Mouse (Mus musculus): Measurements from ENCODE around the gene Tomm22. TPM values are rescaled to one million over a fixed set of nuclear protein-coding genes. Genes with fewer than 3 reads are reported as not detected.

Gene Tomm22
- polyA plus RNA-seq, 1 experiment from 2014 or later, result 244 TPM

GRCm38 (mm10) chr15:79697558-79698187 is 27.0 kb downstream of the Tomm22 start:
- Histone ChIP-seq H3K4me2 (no peak overlapping the region), H3K9ac (no peak overlapping the region), H3K9me3 (ENCODE audit: low read depth, low read length) (no peaks in the 10 kb centered on the region), H3K4me1 (ENCODE audit: insufficient read depth) (no peaks in the 10 kb centered on the region), H3K4me3 (ENCODE audit: low read depth, low read length) (no peak overlapping the region), H3K27me3 (ENCODE audit: insufficient read depth, low read length) (no peaks in the 10 kb centered on the region), H3K27ac (ENCODE audit: low read depth) (no peak overlapping the region), H3K36me3 (ENCODE audit: insufficient read depth) (peaks cover 22% of the 10 kb centered on the region; the same call in 1 of the 2 replicates)
- TF ChIP-seq CTCF (IDR thresholded peaks at IDR 0.05; ENCODE audit: low read depth), result no peak
- ATAC-seq (ENCODE audit: insufficient read depth) (no peak), DNase-seq (no peak)
- WGBS, result 66% methylated on average over 9 of the region's 9 CpGs

GRCm38 (mm10) chr15:79706603-79707214 is 36.0 kb downstream of the Tomm22 start:
- no peaks in the 10 kb centered on the region for H3K4me1 ChIP-seq (ENCODE audit: insufficient read depth)
- no peaks in the 10 kb centered on the region for H3K9me3 ChIP-seq (ENCODE audit: low read depth, low read length)
- no peaks in the 10 kb centered on the region for H3K27me3 ChIP-seq (ENCODE audit: insufficient read depth, low read length)
- DNase-seq (no peak), ATAC-seq (ENCODE audit: insufficient read depth) (no peak)
- 77% methylated on average over 17 of the region's 17 CpGs for WGBS
- peaks cover 51% of the 10 kb centered on the region for H3K36me3 ChIP-seq (ENCODE audit: insufficient read depth)
- H3K27ac ChIP-seq (ENCODE audit: low read depth), result no peak overlapping the region
- no peak for TF ChIP-seq CTCF (IDR thresholded peaks at IDR 0.05; ENCODE audit: low read depth)
- H3K4me3 ChIP-seq (ENCODE audit: low read depth, low read length), result no peak overlapping the region
- no peak overlapping the region for H3K9ac ChIP-seq
- no peak overlapping the region for H3K4me2 ChIP-seq

- no peak overlapping the region for H3K4me2 ChIP-seq
- no peak overlapping the region for H3K4me3 ChIP-seq (ENCODE audit: low read depth, low read length)
- WGBS, result 93% methylated on average over 5 of the region's 5 CpGs
- ATAC-seq (ENCODE audit: insufficient read depth) (no peak), DNase-seq (no peak)
- no peaks in the 10 kb centered on the region for H3K9me3 ChIP-seq (ENCODE audit: low read depth, low read length)
- no peaks in the 10 kb centered on the region for H3K27me3 ChIP-seq (ENCODE audit: insufficient read depth, low read length)
- no peak for TF ChIP-seq CTCF (IDR thresholded peaks at IDR 0.05; ENCODE audit: low read depth)
- peaks cover 65% of the 10 kb centered on the region for H3K36me3 ChIP-seq (ENCODE audit: insufficient read depth)
- no peak overlapping the region for H3K9ac ChIP-seq
- no peak overlapping the region for H3K27ac ChIP-seq (ENCODE audit: low read depth)
- H3K4me1 ChIP-seq (ENCODE audit: insufficient read depth), result no peaks in the 10 kb centered on the region
These were observed 37.7 kb downstream of the Tomm22 start for GRCm38 (mm10) chr15:79708229-79708822.

- WGBS, result 89% methylated on average over 7 of the region's 7 CpGs
- H3K4me2 ChIP-seq, result no peak overlapping the region
These were observed 45.0 kb downstream of the Tomm22 start for GRCm38 (mm10) chr15:79715646-79716045.

GRCm38 (mm10) chr15:79716710-79717109 is 46.0 kb downstream of the Tomm22 start:
- no peak overlapping the region for H3K4me2 ChIP-seq
- no peaks in the 10 kb centered on the region for H3K4me1 ChIP-seq (ENCODE audit: insufficient read depth)
- 93% methylated on average over 6 of the region's 6 CpGs for WGBS
- H3K9me3 ChIP-seq (ENCODE audit: low read depth, low read length), result no peaks in the 10 kb centered on the region
- no peak for TF ChIP-seq CTCF (IDR thresholded peaks at IDR 0.05; ENCODE audit: low read depth)
- H3K27ac ChIP-seq (ENCODE audit: low read depth), result no peak overlapping the region
- no peak for DNase-seq
- ATAC-seq (ENCODE audit: insufficient read depth), result no peak
- H3K36me3 ChIP-seq (ENCODE audit: insufficient read depth), result peaks cover 87% of the 10 kb centered on the region
- no peak overlapping the region for H3K4me3 ChIP-seq (ENCODE audit: low read depth, low read length)
- no peaks in the 10 kb centered on the region for H3K27me3 ChIP-seq (ENCODE audit: insufficient read depth, low read length)
- no peak overlapping the region for H3K9ac ChIP-seq

More at GRCm38 (mm10) chr15:79715646-79716045, 45.0 kb downstream of the Tomm22 start:
- H3K4me1 ChIP-seq (ENCODE audit: insufficient read depth), result no peaks in the 10 kb centered on the region
- no peak overlapping the region for H3K4me3 ChIP-seq (ENCODE audit: low read depth, low read length)
- TF ChIP-seq CTCF (IDR thresholded peaks at IDR 0.05; ENCODE audit: low read depth), result no peak
- no peak overlapping the region for H3K9ac ChIP-seq
- ATAC-seq (ENCODE audit: insufficient read depth) (no peak), DNase-seq (no peak)
- H3K9me3 ChIP-seq (ENCODE audit: low read depth, low read length), result no peaks in the 10 kb centered on the region
- no peak overlapping the region for H3K27ac ChIP-seq (ENCODE audit: low read depth)
- H3K27me3 ChIP-seq (ENCODE audit: insufficient read depth, low read length), result no peaks in the 10 kb centered on the region
- peaks cover 90% of the 10 kb centered on the region for H3K36me3 ChIP-seq (ENCODE audit: insufficient read depth)

- no peaks in the 10 kb centered on the region for H3K27me3 ChIP-seq (ENCODE audit: insufficient read depth, low read length)
- H3K36me3 ChIP-seq (ENCODE audit: insufficient read depth), result peaks cover 82% of the 10 kb centered on the region
- H3K4me3 ChIP-seq (ENCODE audit: low read depth, low read length), result no peak overlapping the region
- DNase-seq (no peak), ATAC-seq (ENCODE audit: insufficient read depth) (no peak)
- WGBS, result 91% methylated on average over 8 of the region's 8 CpGs
- no peaks in the 10 kb centered on the region for H3K9me3 ChIP-seq (ENCODE audit: low read depth, low read length)
- no peak for TF ChIP-seq CTCF (IDR thresholded peaks at IDR 0.05; ENCODE audit: low read depth)
- no peaks in the 10 kb centered on the region for H3K4me1 ChIP-seq (ENCODE audit: insufficient read depth)
- no peak overlapping the region for H3K27ac ChIP-seq (ENCODE audit: low read depth)
- H3K9ac ChIP-seq, result no peak overlapping the region
- no peak overlapping the region for H3K4me2 ChIP-seq
These were observed 49.6 kb downstream of the Tomm22 start for GRCm38 (mm10) chr15:79720267-79720666.

- no peak for TF ChIP-seq CTCF (IDR thresholded peaks at IDR 0.05; ENCODE audit: low read depth)
- no peak overlapping the region for H3K27ac ChIP-seq (ENCODE audit: low read depth)
- DNase-seq (no peak), ATAC-seq (ENCODE audit: insufficient read depth) (no peak)
- H3K9me3 ChIP-seq (ENCODE audit: low read depth, low read length), result no peaks in the 10 kb centered on the region
- H3K4me3 ChIP-seq (ENCODE audit: low read depth, low read length), result no peak overlapping the region
- no peak overlapping the region for H3K4me2 ChIP-seq
- no peaks in the 10 kb centered on the region for H3K4me1 ChIP-seq (ENCODE audit: insufficient read depth)
- H3K9ac ChIP-seq, result no peak overlapping the region
- H3K36me3 ChIP-seq (ENCODE audit: insufficient read depth), result peaks cover 82% of the 10 kb centered on the region
- H3K27me3 ChIP-seq (ENCODE audit: insufficient read depth, low read length), result no peaks in the 10 kb centered on the region
- WGBS, result 84% methylated on average over 4 of the region's 4 CpGs
These were observed 50.1 kb downstream of the Tomm22 start for GRCm38 (mm10) chr15:79720796-79721195.

Other genes starting within 250 kb of the Tomm22 start
- 93.2 and 99.6 TPM in 2 replicates for gene Csnk1e, start 215.3 kb upstream of the Tomm22 start, polyA plus RNA-seq (2014; fragmentation: Nextera tagmentation; extraction: Ambion mirVana)
- gene Kcnj4, start 165.6 kb upstream of the Tomm22 start, polyA plus RNA-seq (2014; fragmentation: Nextera tagmentation; extraction: Ambion mirVana), result not detected in 2 replicates
- gene Kdelr3, start 154.4 kb upstream of the Tomm22 start, polyA plus RNA-seq (2014; fragmentation: Nextera tagmentation; extraction: Ambion mirVana), result 60.3 and 68.2 TPM in 2 replicates
- gene Ddx17, start 124.1 kb upstream of the Tomm22 start, polyA plus RNA-seq (2014; fragmentation: Nextera tagmentation; extraction: Ambion mirVana), result 78.9 and 83.8 TPM in 2 replicates
- 2.9 and 3.4 TPM in 2 replicates for gene Dmc1, start 65.8 kb upstream of the Tomm22 start, polyA plus RNA-seq (2014; fragmentation: Nextera tagmentation; extraction: Ambion mirVana)
- gene Fam227a, start 11.9 kb upstream of the Tomm22 start, polyA plus RNA-seq (2014; fragmentation: Nextera tagmentation; extraction: Ambion mirVana), result 1.4 and 1.5 TPM in 2 replicates
- gene Cby1, start 11.7 kb upstream of the Tomm22 start, polyA plus RNA-seq (2014; fragmentation: Nextera tagmentation; extraction: Ambion mirVana), result 51.2 and 52.8 TPM in 2 replicates
- 15.0 and 15.2 TPM in 2 replicates for gene Josd1, start 17.1 kb downstream of the Tomm22 start, polyA plus RNA-seq (2014; fragmentation: Nextera tagmentation; extraction: Ambion mirVana)
- 35.5 and 37.9 TPM in 2 replicates for gene Gtpbp1, start 20.0 kb downstream of the Tomm22 start, polyA plus RNA-seq (2014; fragmentation: Nextera tagmentation; extraction: Ambion mirVana)
- gene Sun2, start 71.7 kb downstream of the Tomm22 start, polyA plus RNA-seq (2014; fragmentation: Nextera tagmentation; extraction: Ambion mirVana), result 7.5 and 8.6 TPM in 2 replicates
- gene Dnal4, start 107.0 kb downstream of the Tomm22 start, polyA plus RNA-seq (2014; fragmentation: Nextera tagmentation; extraction: Ambion mirVana), result 61.0 and 63.8 TPM in 2 replicates
- gene Nptxr, start 133.9 kb downstream of the Tomm22 start, polyA plus RNA-seq (2014; fragmentation: Nextera tagmentation; extraction: Ambion mirVana), result 1.7 and 2.0 TPM in 2 replicates
- not detected in 2 replicates for gene Npcd, start 163.4 kb downstream of the Tomm22 start, polyA plus RNA-seq (2014; fragmentation: Nextera tagmentation; extraction: Ambion mirVana)
- 43.1 and 47.1 TPM in 2 replicates for gene Cbx6, start 163.8 kb downstream of the Tomm22 start, polyA plus RNA-seq (2014; fragmentation: Nextera tagmentation; extraction: Ambion mirVana)
- 19.8 and 23.2 TPM in 2 replicates for gene Apobec3, start 220.8 kb downstream of the Tomm22 start, polyA plus RNA-seq (2014; fragmentation: Nextera tagmentation; extraction: Ambion mirVana)